Comparison of ENCODE assay signal across 17 mouse cellular contexts in genomic region chr1:134700151-134700550, GRCm38 (mm10). TPM values are rescaled to one million over a fixed set of nuclear protein-coding genes. Genes with fewer than 3 reads are reported as not detected.
DNase-seq lines count a peak whose midpoint lies in the region; ATAC-seq lines count a peak whose summit lies in the region.
"Had no signal": no experiment of that assay in that cellular context is flagged by ENCODE, and none has a peak within 500 bp of the region (broad histone marks: within the 10 kb centered on the region; RNA-seq: fewer than 3 reads in every experiment).

No protein-coding gene starts in this region.

- 41% methylated on average over 2 of the region's 2 CpGs for WGBS in hindbrain, embryonic 11.5 days
- WGBS in hindbrain, embryonic 14.5 days: 39% methylated on average over 2 of the region's 2 CpGs
- 43% methylated on average over 2 of the region's 2 CpGs for WGBS in embryonic facial prominence, embryonic 14.5 days
- 41% methylated on average over 2 of the region's 2 CpGs for WGBS in hindbrain, embryonic 15.5 days

- ATAC-seq in hindbrain, embryonic 11.5 days (ENCODE audit: low FRiP score): no peak
- ATAC-seq in hindbrain, embryonic 14.5 days (ENCODE audit: low FRiP score): no peak
- ATAC-seq in embryonic facial prominence, embryonic 14.5 days (ENCODE audit: low read depth): no peak
- ATAC-seq in hindbrain, embryonic 15.5 days (ENCODE audit: low FRiP score, low read depth): no peak

- H3K36me3 ChIP-seq in hindbrain, embryonic 11.5 days (ENCODE audit: control insufficient read depth, insufficient read depth, low read length): no peaks in the 10 kb centered on the region
- H3K36me3 ChIP-seq in hindbrain, embryonic 14.5 days (replicated peaks; ENCODE audit: control insufficient read depth, insufficient read depth): no peaks in the 10 kb centered on the region
- no peaks in the 10 kb centered on the region for H3K36me3 ChIP-seq in embryonic facial prominence, embryonic 14.5 days (ENCODE audit: control insufficient read depth, insufficient read depth, low read length)
- H3K36me3 ChIP-seq in hindbrain, embryonic 15.5 days: no peaks in the 10 kb centered on the region
- H3K36me3 ChIP-seq: embryonic facial prominence, embryonic 15.5 days; heart, embryonic 12.5 days; lung, embryonic 15.5 days; neural tube, embryonic 12.5 days had no signal

- no peaks in the 10 kb centered on the region for H3K9me3 ChIP-seq in hindbrain, embryonic 11.5 days (ENCODE audit: control insufficient read depth, low read length)
- H3K9me3 ChIP-seq in hindbrain, embryonic 14.5 days (ENCODE audit: control insufficient read depth, low read length): no peaks in the 10 kb centered on the region
- no peaks in the 10 kb centered on the region for H3K9me3 ChIP-seq in embryonic facial prominence, embryonic 14.5 days (ENCODE audit: control insufficient read depth, low read length)
- no peaks in the 10 kb centered on the region for H3K9me3 ChIP-seq in hindbrain, embryonic 15.5 days
- H3K9me3 ChIP-seq: embryonic facial prominence, embryonic 15.5 days; heart, embryonic 12.5 days; lung, embryonic 15.5 days; neural tube, embryonic 12.5 days had no signal

- no peaks in the 10 kb centered on the region for H3K27me3 ChIP-seq in hindbrain, embryonic 11.5 days (ENCODE audit: control insufficient read depth, insufficient read depth, low read length)
- no peaks in the 10 kb centered on the region for H3K27me3 ChIP-seq in hindbrain, embryonic 14.5 days (ENCODE audit: control insufficient read depth, insufficient read depth, low read length)
- H3K27me3 ChIP-seq in embryonic facial prominence, embryonic 14.5 days (replicated peaks; ENCODE audit: control insufficient read depth, insufficient read depth, low read length): no peaks in the 10 kb centered on the region
- H3K27me3 ChIP-seq in hindbrain, embryonic 15.5 days: no peaks in the 10 kb centered on the region; the same call in 1 of the 2 replicates
- H3K27me3 ChIP-seq: neural tube, embryonic 12.5 days had no signal

- no peak overlapping the region; the same call in 1 of the 2 replicates for H3K27ac ChIP-seq in hindbrain, embryonic 11.5 days (ENCODE audit: low read depth, low read length)
- no peak overlapping the region for H3K27ac ChIP-seq in hindbrain, embryonic 14.5 days
- no peak overlapping the region for H3K27ac ChIP-seq in embryonic facial prominence, embryonic 14.5 days (replicated peaks; ENCODE audit: low read depth, low read length)
- H3K27ac ChIP-seq in hindbrain, embryonic 15.5 days (replicated peaks): 0 out of 2 replicates have a peak overlapping the region, but pooled peaks have one; percentile 36
- H3K27ac ChIP-seq: embryonic facial prominence, embryonic 15.5 days; gastrocnemius, adult 2 months; liver, embryonic 14.5 days; lung, embryonic 15.5 days; neural tube, embryonic 12.5 days had no signal

- no peak overlapping the region for H3K9ac ChIP-seq in hindbrain, embryonic 11.5 days (ENCODE audit: low read depth, low read length)
- no peak overlapping the region for H3K9ac ChIP-seq in hindbrain, embryonic 14.5 days
- H3K9ac ChIP-seq in embryonic facial prominence, embryonic 14.5 days (ENCODE audit: low read depth, low read length): no peak overlapping the region
- H3K9ac ChIP-seq in hindbrain, embryonic 15.5 days: no peak overlapping the region
- H3K9ac ChIP-seq: embryonic facial prominence, embryonic 15.5 days; heart, embryonic 12.5 days; liver, embryonic 14.5 days; lung, embryonic 15.5 days; neural tube, embryonic 12.5 days had no signal

- DNase-seq in hindbrain, embryonic 11.5 days (ENCODE audit: low spot score): peak; percentile 25
- no peak for DNase-seq in hindbrain, embryonic 14.5 days (ENCODE audit: low spot score)
- DNase-seq in cerebellum, adult 8-10 months: peak; percentile 38
- peak; percentile 16 for DNase-seq in embryonic facial prominence, embryonic 14.5 days (ENCODE audit: low spot score)
- DNase-seq in spleen, postnatal 14 days (ENCODE audit: low spot score in 2 of 2): no peak
- no peak for DNase-seq in frontal cortex, postnatal 14 days (ENCODE audit: low spot score in 2 of 2)
- DNase-seq: adrenal gland, adult 2 months; gastrocnemius, adult 2 months; heart, postnatal 14 days; lung, postnatal 4 days; thymus, postnatal 25 days had no signal

- no peak overlapping the region for H3K4me3 ChIP-seq in hindbrain, embryonic 11.5 days (ENCODE audit: low read depth, low read length)
- H3K4me3 ChIP-seq in hindbrain, embryonic 14.5 days (replicated peaks; ENCODE audit: low read length): no peak overlapping the region
- H3K4me3 ChIP-seq in embryonic facial prominence, embryonic 14.5 days (ENCODE audit: low read depth, low read length): no peak overlapping the region
- no peak overlapping the region for H3K4me3 ChIP-seq in hindbrain, embryonic 15.5 days
- H3K4me3 ChIP-seq: embryonic facial prominence, embryonic 15.5 days; gastrocnemius, adult 2 months; heart, embryonic 12.5 days; lung, embryonic 15.5 days; neural tube, embryonic 12.5 days had no signal

- no peak overlapping the region for H3K4me2 ChIP-seq in hindbrain, embryonic 11.5 days (replicated peaks; ENCODE audit: low read depth, low read length)
- H3K4me2 ChIP-seq in hindbrain, embryonic 14.5 days (replicated peaks): no peak overlapping the region
- H3K4me2 ChIP-seq in embryonic facial prominence, embryonic 14.5 days (ENCODE audit: low read depth, low read length): no peak overlapping the region
- H3K4me2 ChIP-seq in hindbrain, embryonic 15.5 days: no peak overlapping the region
- H3K4me2 ChIP-seq: embryonic facial prominence, embryonic 15.5 days; heart, embryonic 12.5 days; lung, embryonic 15.5 days; neural tube, embryonic 12.5 days had no signal

- peaks cover 3% of the 10 kb centered on the region for H3K4me1 ChIP-seq in hindbrain, embryonic 11.5 days (replicated peaks; ENCODE audit: control insufficient read depth, insufficient read depth, low read length)
- H3K4me1 ChIP-seq in hindbrain, embryonic 14.5 days (replicated peaks; ENCODE audit: control insufficient read depth, insufficient read depth, low read length): peaks cover 4% of the 10 kb centered on the region; the same call in 1 of the 2 replicates
- no peaks in the 10 kb centered on the region for H3K4me1 ChIP-seq in embryonic facial prominence, embryonic 14.5 days (ENCODE audit: control insufficient read depth, insufficient read depth, low read length)
- H3K4me1 ChIP-seq in hindbrain, embryonic 15.5 days (replicated peaks): peaks cover 26% of the 10 kb centered on the region

RNA-seq across cellular contexts. Expression of gene Syt2, which starts 53.7 kb away (rescaled TPM):
- polyA plus RNA-seq in hindbrain, embryonic 11.5 days (2014; fragmentation: Nextera tagmentation; extraction: Ambion mirVana): 3.0 and 4.1 TPM in 2 replicates
- 10.1 and 10.5 TPM in 2 replicates for polyA plus RNA-seq in hindbrain, embryonic 14.5 days (2014; fragmentation: Nextera tagmentation; extraction: Ambion mirVana)
- polyA plus RNA-seq in embryonic facial prominence, embryonic 14.5 days (2014; fragmentation: Nextera tagmentation; extraction: Ambion mirVana): 1.2 and 1.6 TPM in 2 replicates
- 10.7 and 13.0 TPM in 2 replicates for polyA plus RNA-seq in hindbrain, embryonic 15.5 days (2015; fragmentation: Nextera tagmentation; extraction: Ambion mirVana)

Comparison
In these comparisons a context has a peak if more than half of its experiments do, and no peak if none do; other contexts are left out.
1. DNase-seq: peak in hindbrain, embryonic 11.5 days (single experiment), cerebellum, adult 8-10 months (single experiment) and embryonic facial prominence, embryonic 14.5 days (single experiment); none in hindbrain, embryonic 14.5 days (single experiment), spleen, postnatal 14 days (0 of 2) and frontal cortex, postnatal 14 days (0 of 2).